Mouse (Mus musculus) small intestine, adult 2 months (tissue): ENCODE data around the gene Dab2.

Experiments
- CTCF ChIP-seq: fragments of 200-500 bp; IDR thresholded peaks from 2 replicates; pipeline ENCODE4 v1.5.1; 2012; ENCODE audit warnings: low read depth, mild to moderate bottlenecking, control low read depth, inconsistent platforms, low read length, moderate library complexity, mixed read lengths; ENCODE audit not compliant: insufficient replicate concordance, insufficient read length; ENCODE audit errors: extremely low read depth
- POLR2A ChIP-seq: fragments of 200-500 bp; IDR thresholded peaks from 2 replicates; pipeline ENCODE4 v1.6.1; 2012; ENCODE audit warnings: low read depth, mild to moderate bottlenecking, control low read depth, inconsistent platforms, low read length, moderate library complexity

DNA sequence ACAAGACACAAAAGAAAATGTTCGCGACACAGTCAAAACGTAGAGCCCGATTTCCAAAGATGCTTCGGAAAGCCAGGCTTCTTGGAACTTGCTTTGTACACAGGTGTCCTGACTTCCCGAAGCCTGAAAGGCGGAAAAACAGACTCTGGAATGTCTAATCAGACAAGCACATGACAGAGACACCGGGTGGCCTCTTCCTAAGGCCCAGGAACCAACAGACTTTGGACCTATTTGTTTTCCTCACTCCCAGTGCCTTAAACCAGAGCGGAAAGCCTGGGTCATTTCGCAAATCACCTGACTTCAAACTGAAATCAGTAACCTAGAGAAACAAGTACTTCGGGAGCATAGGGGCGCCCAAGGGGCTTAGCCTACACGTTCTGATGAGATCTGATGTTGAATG, 75.4 kb downstream of the Dab2 start:
- no peak for TF ChIP-seq POLR2A
- no peak for TF ChIP-seq CTCF
